Mouse (Mus musculus) olfactory bulb, adult 2 months (tissue): ENCODE results near the gene Hyal3. TPM values are rescaled to one million over a fixed set of nuclear protein-coding genes. Genes with fewer than 3 reads are reported as not detected.
"Not testable (repeated sequence)": the region's sequence is repeated elsewhere in the genome, so short reads cannot be mapped to it uniquely, and the experiment has no call there.

Experiments
- H3K27ac ChIP-seq: fragments of 200-500 bp; 2 replicates; pipeline ENCODE4 v1.5.1; 2012; ENCODE audit warnings: low read depth, low read length; ENCODE audit not compliant: insufficient read depth
- H3K4me1 ChIP-seq: fragments of 200-500 bp; 2 replicates; pipeline ENCODE4 v1.6.1; 2012; ENCODE audit warnings: low read length; ENCODE audit not compliant: control insufficient read depth, insufficient read depth
- H3K4me3 ChIP-seq: fragments of 200-500 bp; 2 replicates; pipeline ENCODE4 v1.5.1; 2012; ENCODE audit warnings: mild to moderate bottlenecking, low read depth, low read length, moderate library complexity; ENCODE audit not compliant: insufficient read depth
- CTCF ChIP-seq: fragments of 200-500 bp; IDR thresholded peaks from 2 replicates; pipeline ENCODE4 v1.5.1; 2012; ENCODE audit warnings: low read depth, mild to moderate bottlenecking, low read length, moderate library complexity; ENCODE audit not compliant: insufficient read depth
- POLR2A ChIP-seq: fragments of 200-500 bp; IDR thresholded peaks from 2 replicates; pipeline ENCODE4 v1.6.1; 2012; ENCODE audit warnings: mild to moderate bottlenecking, low read depth, low read length, moderate library complexity; ENCODE audit not compliant: insufficient read depth
- WGBS: fragments of 180-500 bp; shearing (Covaris S2); methylation state at CpG from one replicate; pipeline ENCODE4 v1.1.7; 2018; 5-methylcytosine and 5-hydroxymethylcytosine counted together
- polyA plus RNA-seq: library from polyadenylated mRNA; stranded (reverse); fragments of >200 nt; gene quantifications from 2 replicates; pipeline ENCODE4 v1.2.4, GENCODE M21; 2012; ENCODE audit warnings: low replicate concordance; ENCODE audit not compliant: missing spikeins, insufficient read depth, insufficient read length

Hyal3 gene
- polyA plus RNA-seq, 1 experiment, result not detected

GRCm38 (mm10) chr9:107555031-107555457 is 25.6 kb upstream of the Hyal3 start:
- TF ChIP-seq POLR2A (no peak), CTCF (no peak)
- WGBS, result under 1% methylated on average over 23 of the region's 23 CpGs
- Histone ChIP-seq H3K4me3 (peak overlapping the region; percentile 80), H3K27ac (peak overlapping the region; percentile 87; the same call in 1 of the 2 replicates), H3K4me1 (peaks cover 23% of the 10 kb centered on the region)

DNA sequence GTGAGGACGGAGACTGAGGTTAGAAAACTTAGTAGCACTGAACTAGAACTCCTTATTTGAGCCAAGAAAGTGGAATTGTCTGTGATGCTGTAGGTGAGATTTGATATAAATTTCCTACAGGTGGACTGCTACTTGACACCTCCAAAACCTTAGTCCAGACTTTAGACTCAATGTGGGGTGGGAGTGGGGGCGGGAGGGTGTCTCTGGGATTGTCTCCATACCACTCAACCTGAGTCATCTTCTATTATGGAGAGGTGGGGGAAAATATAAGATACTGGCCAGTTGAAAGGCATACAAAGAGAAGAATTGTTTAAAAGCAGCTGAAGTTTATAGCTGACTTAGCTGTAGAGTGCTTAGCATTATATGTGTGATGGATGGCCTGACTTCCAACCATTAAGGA is 24.9 kb upstream of the Hyal3 start:
- Histone ChIP-seq H3K4me1 (peaks cover 23% of the 10 kb centered on the region), H3K27ac (no peak overlapping the region), H3K4me3 (peak overlapping the region; percentile 80; the same call in 1 of the 2 replicates)
- TF ChIP-seq CTCF (no peak), POLR2A (no peak)
- 36% methylated on average over 2 of the region's 2 CpGs for WGBS

- H3K4me3 ChIP-seq, result no peak overlapping the region
- TF ChIP-seq CTCF (no peak), POLR2A (no peak)
- peaks cover 18% of the 10 kb centered on the region for H3K4me1 ChIP-seq
- 67% methylated on average over 3 of the region's 3 CpGs for WGBS
- H3K27ac ChIP-seq, result no peak overlapping the region
These were observed 24.3 kb upstream of the Hyal3 start for GRCm38 (mm10) chr9:107556346-107556745.

DNA sequence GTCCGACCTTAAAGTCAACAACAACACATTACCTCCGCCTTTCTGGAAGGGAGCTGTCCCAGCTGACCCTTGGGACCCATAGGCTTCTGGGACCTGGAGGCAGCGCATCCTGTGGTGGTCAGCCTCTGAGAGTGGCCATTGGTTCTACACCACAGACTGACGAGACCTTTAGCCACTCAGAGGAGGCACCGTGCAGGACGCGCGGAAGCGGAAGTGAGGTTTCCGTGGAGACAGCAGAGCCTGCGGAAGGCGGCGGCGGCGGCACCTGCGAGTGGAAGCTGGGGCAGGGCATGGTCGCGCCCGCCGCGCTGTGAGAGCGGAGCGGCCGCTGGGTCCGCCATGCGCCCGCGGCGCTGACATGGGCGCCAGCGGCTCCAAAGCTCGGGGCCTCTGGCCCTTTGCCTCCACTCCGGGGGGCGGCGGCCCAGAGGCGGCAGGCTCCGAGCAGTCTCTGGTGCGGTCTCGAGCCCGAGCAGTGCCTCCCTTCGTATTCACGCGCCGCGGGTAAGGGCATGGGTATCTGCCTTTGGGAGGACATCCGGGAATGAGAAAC is 17.5 kb upstream of the Hyal3 start, which contains the start of gene Tusc2:
Gene Tusc2, plus strand, starts transcription at position 227 of the 553 bp plus-strand sequence.
- under 1% methylated on average over 46 of the region's 46 CpGs for WGBS
- Histone ChIP-seq H3K4me3 (peak within 1 kb of the TSS; percentile 75), H3K4me1 (peaks cover 14% of the 10 kb centered on the region), H3K27ac (peak within 1 kb of the TSS; percentile 42)
- TF ChIP-seq POLR2A (peak; percentile 76), CTCF (no peak)

DNA sequence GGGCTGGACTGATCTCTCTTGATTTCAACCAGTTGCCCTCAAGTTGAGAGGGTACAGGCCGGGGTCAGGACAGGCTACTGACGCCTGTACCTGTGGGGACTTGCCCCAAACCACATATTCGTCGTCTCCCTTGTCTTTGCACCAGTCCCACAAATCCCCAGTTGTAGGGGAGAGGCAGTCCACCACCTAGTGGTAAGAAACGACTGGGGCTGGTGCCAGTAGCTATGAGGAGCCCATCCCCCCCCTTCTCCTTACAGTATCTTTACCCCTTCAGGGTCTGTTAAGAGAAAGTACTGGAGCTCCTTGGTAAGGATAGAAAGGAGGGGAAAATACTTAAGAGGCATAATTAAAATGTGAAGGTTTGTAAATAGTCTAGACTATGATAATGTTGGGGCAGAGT is 15.1 kb upstream of the Hyal3 start:
- WGBS, result 49% methylated on average over 5 of the region's 5 CpGs
- H3K27ac ChIP-seq, H3K4me3 ChIP-seq: not testable (repeated sequence)
- H3K4me1 ChIP-seq, result peaks cover 26% of the 10 kb centered on the region

DNA sequence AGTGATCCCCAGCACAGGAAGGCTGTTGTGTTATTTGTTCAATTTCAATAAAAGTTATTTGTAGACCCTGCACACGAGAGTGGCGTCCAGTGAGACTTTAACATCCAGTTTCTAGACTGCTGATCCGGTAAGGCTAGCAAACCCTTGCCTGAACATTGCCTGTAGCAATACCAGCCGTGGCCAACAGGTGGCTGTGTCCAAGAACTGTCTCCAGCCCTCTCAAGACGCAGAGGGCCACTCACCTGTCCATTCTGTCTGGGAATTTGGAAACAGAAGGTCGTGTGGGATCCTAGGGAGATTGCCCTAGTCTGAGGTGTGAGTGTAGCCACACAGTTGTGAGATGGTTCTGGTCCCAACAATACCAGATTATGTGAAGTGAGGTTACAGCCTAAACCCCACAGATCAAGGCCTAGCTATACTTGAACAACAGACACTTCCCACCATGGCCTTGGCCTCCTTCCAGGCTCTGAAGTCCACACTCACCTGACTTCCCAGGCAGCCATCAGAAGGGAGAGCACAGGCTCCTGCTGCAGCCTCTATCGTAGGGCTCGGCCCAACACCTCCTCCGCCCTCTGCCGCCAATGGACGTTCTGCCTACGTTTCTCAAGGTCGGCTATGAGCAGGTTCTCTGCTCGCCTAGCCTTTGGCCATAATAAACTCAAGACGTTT is 14.4 kb upstream of the Hyal3 start:
- H3K27ac ChIP-seq, result no peak overlapping the region
- no peak overlapping the region for H3K4me3 ChIP-seq
- WGBS, result 58% methylated on average over 15 of the region's 15 CpGs

DNA sequence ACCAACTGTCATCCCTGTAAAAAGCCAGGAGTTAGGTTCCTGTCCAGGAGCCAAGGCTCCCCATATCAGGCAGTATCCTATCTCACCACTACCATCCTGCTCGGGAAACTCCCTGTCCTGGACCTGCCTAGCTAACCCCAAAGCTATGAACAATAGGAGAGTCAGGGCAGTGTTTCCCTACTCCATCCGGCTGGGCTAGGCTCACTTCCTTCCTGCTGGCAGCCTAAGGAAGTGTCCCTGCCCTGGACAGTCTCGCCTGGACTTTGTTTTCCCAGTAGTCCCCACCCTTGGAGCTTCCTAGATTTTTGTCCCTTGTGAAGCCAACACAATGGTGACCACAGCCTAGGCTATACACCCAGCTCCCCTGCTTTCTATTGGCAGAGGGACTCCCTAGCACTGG is 13.8 kb upstream of the Hyal3 start:
- H3K4me3 ChIP-seq, result no peak overlapping the region
- peaks cover 37% of the 10 kb centered on the region for H3K4me1 ChIP-seq
- H3K27ac ChIP-seq, result no peak overlapping the region
- WGBS, result 74% methylated on average over 3 of the region's 3 CpGs
- TF ChIP-seq CTCF, result no peak
- TF ChIP-seq POLR2A, result no peak

More for the DNA sequence above, 14.4 kb upstream of the Hyal3 start:
- TF ChIP-seq CTCF, result no peak; the same call in 1 of the 2 replicates
- TF ChIP-seq POLR2A, result no peak
- peaks cover 32% of the 10 kb centered on the region for H3K4me1 ChIP-seq

- Histone ChIP-seq H3K4me3 (peak within 1 kb of the TSS; percentile 84), H3K27ac (peak within 1 kb of the TSS; percentile 89), H3K4me1 (peaks cover 37% of the 10 kb centered on the region)
- TF ChIP-seq POLR2A (no peak), CTCF (no peak)
- 28% methylated on average over 18 of the region's 18 CpGs for WGBS
These were observed 12.8 kb upstream of the Hyal3 start, which contains the start of gene Hyal2 for GRCm38 (mm10) chr9:107567702-107568319. TSS of gene Hyal2 (plus strand) at chr9:107567945.
